Mouse (Mus musculus): ENCODE measurements around the gene Wipi1. TPM values are rescaled to one million over a fixed set of nuclear protein-coding genes. Genes with fewer than 3 reads are reported as not detected.

Gene Wipi1
- polyA plus RNA-seq, 1 experiment from 2014 or later, result 18.4 TPM

DNA sequence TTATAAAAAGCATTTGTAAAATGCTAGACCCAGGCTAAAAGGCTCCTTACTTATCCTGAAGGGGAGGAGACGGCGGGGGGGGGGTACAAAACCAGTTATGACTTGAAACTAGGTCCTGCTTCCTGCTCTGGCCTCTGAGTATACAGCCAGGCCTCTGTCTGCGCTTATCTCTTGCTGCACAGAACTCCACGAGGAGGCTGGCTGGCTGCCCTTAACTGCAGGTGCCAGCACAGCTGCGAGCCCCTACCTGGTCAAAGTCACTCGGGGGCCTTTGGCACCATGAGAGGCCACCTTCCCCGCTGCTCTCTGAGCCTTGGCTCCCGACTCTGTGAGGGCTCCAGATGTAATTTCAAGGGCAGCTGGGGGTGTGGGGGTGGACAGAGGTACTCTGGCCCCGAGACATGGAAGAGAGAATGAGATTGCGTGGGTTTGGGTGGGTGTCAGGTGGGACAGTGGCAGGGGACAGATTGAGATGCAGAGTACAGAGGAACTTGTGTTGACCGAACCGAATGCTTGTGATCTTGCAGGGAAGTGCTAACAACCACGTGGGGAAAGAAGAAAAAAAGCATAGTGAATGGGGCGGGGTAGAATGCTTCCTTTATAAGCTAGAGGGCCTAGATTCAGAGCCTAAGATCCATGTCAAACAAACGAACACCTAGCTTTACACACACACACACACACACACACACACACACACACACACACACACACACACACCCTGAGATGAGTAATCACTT, 24.0 kb downstream of the Wipi1 start:
- H3K4me3 ChIP-seq, result no peak overlapping the region
- no peak for DNase-seq (ENCODE audit: extremely low spot score, low spot score)
- 0 out of 2 replicates have a peak overlapping the region, but pooled peaks have one; percentile 40 for H3K27ac ChIP-seq
- whole genome bisulfite sequencing, result 73% methylated on average over 15 of the region's 15 CpGs
- H3K9me3 ChIP-seq, result no peaks in the 10 kb centered on the region
- peaks cover 12% of the 10 kb centered on the region for H3K4me1 ChIP-seq
- H3K36me3 ChIP-seq (replicated peaks), result no peaks in the 10 kb centered on the region
- H3K27me3 ChIP-seq (ENCODE audit: poor library complexity, severe bottlenecking), result no peaks in the 10 kb centered on the region

DNA sequence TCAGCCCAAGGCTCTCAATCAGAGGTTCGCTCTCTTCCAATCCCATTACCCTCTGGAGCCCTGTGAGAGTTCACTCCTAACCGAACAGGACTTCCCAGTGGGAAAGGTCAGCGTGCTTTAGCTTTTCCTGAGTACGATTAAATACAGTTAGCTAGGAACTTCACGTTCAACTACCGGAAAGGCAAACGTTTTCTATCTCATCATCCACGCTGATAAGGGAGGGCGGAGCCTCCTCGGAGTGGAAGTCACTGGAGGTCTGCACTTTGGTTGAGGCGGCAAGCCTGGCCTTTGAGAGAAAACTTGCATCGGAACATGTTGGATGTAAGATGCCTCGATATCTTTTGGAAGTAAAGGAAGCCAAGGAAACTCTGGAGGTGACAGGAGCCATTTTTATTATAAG, 24.7 kb downstream of the Wipi1 start:
- H3K27me3 ChIP-seq (ENCODE audit: poor library complexity, severe bottlenecking), result no peaks in the 10 kb centered on the region
- 73% methylated on average over 13 of the region's 13 CpGs for WGBS
- no peak for DNase-seq (ENCODE audit: extremely low spot score, low spot score)
- H3K9me3 ChIP-seq, result no peaks in the 10 kb centered on the region
- no peak overlapping the region for H3K4me3 ChIP-seq
- H3K36me3 ChIP-seq (replicated peaks), result no peaks in the 10 kb centered on the region
- H3K27ac ChIP-seq, result no peak overlapping the region
- peaks cover 19% of the 10 kb centered on the region for H3K4me1 ChIP-seq

DNA sequence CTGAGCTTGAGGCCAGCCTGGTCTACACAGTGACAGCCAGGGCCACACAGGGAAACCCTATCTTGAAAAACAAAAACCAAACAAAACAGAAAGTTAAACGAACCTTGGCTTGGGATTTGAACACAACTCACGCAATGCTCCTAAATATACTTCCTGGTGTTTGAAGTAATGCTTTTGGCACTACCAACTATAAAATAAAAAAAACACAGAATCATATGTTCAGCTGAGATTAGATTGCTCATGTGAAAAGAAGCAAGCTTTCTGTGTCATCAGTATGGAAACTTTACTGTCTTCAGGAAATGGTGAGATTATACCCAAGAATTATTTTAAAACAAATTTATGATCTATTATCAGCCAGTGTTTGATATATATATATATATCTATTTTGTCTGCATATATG, 25.3 kb downstream of the Wipi1 start:
- WGBS, result 96% methylated on average over 2 of the region's 2 CpGs
- Histone ChIP-seq H3K27me3 (ENCODE audit: poor library complexity, severe bottlenecking) (no peaks in the 10 kb centered on the region), H3K9me3 (no peaks in the 10 kb centered on the region), H3K27ac (no peak overlapping the region), H3K4me3 (no peak overlapping the region), H3K4me1 (peaks cover 19% of the 10 kb centered on the region), H3K36me3 (replicated peaks) (no peaks in the 10 kb centered on the region)
- DNase-seq (ENCODE audit: extremely low spot score, low spot score), result no peak

DNA sequence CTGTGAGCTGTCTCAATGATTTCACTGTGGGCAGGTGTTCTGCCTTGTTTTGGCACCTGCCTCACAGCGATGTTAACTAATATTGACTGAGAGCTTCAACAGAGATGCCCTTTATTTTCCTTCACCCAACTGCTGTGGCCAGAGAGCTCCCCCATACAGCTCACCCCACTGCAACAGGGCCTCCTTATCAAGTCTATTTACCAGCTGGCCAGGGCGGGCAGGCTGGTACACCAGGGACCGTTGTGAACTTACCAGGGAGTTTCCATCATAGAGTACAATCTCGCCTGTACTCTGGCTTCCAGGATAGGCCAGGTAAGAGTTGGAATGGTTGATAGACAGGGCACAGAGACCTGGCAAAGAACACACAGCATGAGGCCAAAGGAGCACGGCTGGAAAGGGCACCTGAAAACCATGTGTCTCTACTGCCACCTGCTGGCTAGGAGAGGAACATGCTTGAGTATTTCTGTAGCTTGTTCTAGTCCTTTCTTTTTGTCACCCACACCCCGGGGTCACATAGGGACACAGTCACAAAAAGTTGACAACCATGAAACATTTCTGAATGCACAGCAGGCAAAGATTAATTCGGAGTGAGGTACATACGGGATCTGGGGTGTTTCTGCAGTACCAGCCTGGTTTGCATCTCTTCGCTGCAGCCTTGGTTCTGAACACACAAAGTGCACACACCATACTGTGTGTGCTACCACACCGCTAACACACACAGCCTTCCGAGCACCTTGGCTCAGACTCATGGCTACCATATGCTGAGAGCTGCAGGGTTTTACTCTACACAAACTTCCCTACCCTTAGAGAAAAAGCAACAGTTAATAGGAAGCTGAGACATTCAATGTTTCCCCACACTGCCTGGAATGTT, 26.7 kb downstream of the Wipi1 start:
- DNase-seq (ENCODE audit: extremely low spot score, low spot score), result peak; percentile 72
- Histone ChIP-seq H3K4me3 (no peak overlapping the region), H3K27ac (no peak overlapping the region), H3K36me3 (replicated peaks) (no peaks in the 10 kb centered on the region), H3K9me3 (no peaks in the 10 kb centered on the region), H3K27me3 (ENCODE audit: poor library complexity, severe bottlenecking) (no peaks in the 10 kb centered on the region), H3K4me1 (peaks cover 19% of the 10 kb centered on the region)
- 51% methylated on average over 11 of the region's 11 CpGs for WGBS

DNA sequence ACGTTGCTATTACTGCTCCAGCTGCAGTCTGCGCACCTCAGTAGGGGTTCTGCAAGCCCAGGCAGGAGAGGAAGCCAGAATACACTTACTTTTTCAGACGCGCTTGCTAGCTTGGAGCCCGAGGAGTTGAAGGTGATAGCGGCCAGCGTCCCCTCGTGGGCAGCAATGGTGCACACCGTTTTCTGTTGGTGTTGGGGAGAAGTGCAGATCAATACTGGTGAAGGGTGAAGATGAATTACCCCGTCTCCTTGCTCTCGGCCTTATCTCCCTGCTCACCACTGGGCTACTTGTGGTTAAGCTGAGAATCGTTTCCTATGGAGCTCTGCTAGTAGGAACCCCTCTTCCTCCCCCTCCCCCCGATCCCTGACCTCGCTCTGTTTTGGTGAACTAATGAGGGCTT, 27.8 kb downstream of the Wipi1 start:
- no peak for DNase-seq (ENCODE audit: extremely low spot score, low spot score)
- no peak overlapping the region for H3K4me3 ChIP-seq
- H3K27ac ChIP-seq, result no peak overlapping the region
- no peaks in the 10 kb centered on the region for H3K9me3 ChIP-seq
- 86% methylated on average over 14 of the region's 14 CpGs for WGBS
- no peaks in the 10 kb centered on the region for H3K27me3 ChIP-seq (ENCODE audit: poor library complexity, severe bottlenecking)
- H3K4me1 ChIP-seq, result peaks cover 19% of the 10 kb centered on the region
- 0 out of 2 replicates have a peak, but pooled peaks cover 4% of the 10 kb centered on the region for H3K36me3 ChIP-seq (replicated peaks)

DNA sequence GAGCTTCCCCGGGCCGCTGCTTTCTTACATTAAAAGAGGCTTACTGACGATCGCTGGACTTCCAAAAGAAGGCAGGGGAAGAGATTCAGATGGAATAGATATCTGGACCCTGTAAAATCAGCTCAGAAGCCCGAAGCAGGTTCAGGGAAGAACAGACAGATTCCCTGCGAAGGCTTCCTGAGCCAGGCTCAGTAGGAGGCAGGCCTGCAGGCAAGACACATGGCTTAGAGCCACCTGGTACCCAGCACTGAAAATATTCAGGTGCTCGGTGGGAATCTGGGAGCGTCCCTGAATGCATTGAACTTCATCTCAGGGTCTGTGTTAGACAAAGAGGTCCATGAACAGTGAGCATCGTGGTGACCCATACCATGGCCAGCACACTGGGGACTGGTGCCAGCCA, 31.8 kb downstream of the Wipi1 start:
- no peaks in the 10 kb centered on the region for H3K27me3 ChIP-seq (ENCODE audit: poor library complexity, severe bottlenecking)
- no peak for DNase-seq (ENCODE audit: extremely low spot score, low spot score)
- no peaks in the 10 kb centered on the region for H3K9me3 ChIP-seq
- 91% methylated on average over 9 of the region's 9 CpGs for WGBS
- no peak overlapping the region for H3K27ac ChIP-seq
- peaks cover 13% of the 10 kb centered on the region for H3K4me1 ChIP-seq
- H3K4me3 ChIP-seq, result no peak overlapping the region
- 0 out of 2 replicates have a peak, but pooled peaks cover 4% of the 10 kb centered on the region for H3K36me3 ChIP-seq (replicated peaks)

DNA sequence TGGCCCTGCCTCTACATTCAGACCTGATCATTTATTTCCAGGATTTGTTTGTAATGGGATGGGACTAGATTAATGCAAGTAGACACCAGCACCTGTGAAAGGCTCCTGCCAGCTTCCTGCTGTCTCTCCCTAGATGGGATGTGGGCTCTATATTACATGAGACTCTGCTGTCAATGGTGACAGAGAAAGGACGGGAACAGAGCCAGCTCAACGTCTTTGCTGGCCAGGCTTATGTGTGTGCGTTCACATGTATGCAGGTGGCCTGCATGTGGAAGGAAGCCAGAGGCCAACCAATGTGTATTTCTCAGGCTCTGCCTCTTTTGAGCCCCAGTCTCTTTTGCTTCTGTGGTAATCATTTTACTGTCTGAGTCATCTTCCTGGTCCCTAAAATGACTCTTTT, 33.2 kb downstream of the Wipi1 start:
- no peak for DNase-seq (ENCODE audit: extremely low spot score, low spot score)
- Histone ChIP-seq H3K27me3 (ENCODE audit: poor library complexity, severe bottlenecking) (no peaks in the 10 kb centered on the region), H3K4me1 (peaks cover 13% of the 10 kb centered on the region), H3K27ac (no peak overlapping the region), H3K9me3 (no peaks in the 10 kb centered on the region), H3K36me3 (replicated peaks) (0 out of 2 replicates have a peak, but pooled peaks cover 4% of the 10 kb centered on the region), H3K4me3 (no peak overlapping the region)
- WGBS, result 92% methylated on average over 3 of the region's 3 CpGs

DNA sequence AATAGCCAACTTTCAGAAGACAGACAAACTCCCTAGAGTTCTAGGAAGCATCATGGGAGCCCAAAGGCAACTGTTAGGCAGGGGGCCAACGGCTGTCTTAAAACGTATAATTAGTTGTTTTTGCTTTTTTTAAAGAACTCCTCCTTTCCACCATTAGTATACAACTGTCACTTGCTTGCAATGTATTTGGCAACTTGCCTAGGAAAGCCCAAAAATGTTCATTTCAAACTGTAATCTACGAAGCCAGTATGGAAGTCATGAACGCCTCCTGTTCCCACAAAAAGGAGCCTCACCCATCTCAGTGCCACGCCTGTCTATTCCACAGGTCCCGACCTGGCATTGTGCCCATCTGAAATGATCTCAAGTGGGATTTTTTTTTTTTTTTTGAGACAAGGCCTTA, 35.9 kb downstream of the Wipi1 start:
- Histone ChIP-seq H3K27me3 (ENCODE audit: poor library complexity, severe bottlenecking) (no peaks in the 10 kb centered on the region), H3K4me3 (no peak overlapping the region), H3K9me3 (no peaks in the 10 kb centered on the region), H3K4me1 (no peaks in the 10 kb centered on the region; the same call in 1 of the 2 replicates), H3K36me3 (replicated peaks) (0 out of 2 replicates have a peak, but pooled peaks cover 4% of the 10 kb centered on the region), H3K27ac (no peak overlapping the region)
- DNase-seq (ENCODE audit: extremely low spot score, low spot score), result no peak
- 93% methylated on average over 6 of the region's 6 CpGs for WGBS

DNA sequence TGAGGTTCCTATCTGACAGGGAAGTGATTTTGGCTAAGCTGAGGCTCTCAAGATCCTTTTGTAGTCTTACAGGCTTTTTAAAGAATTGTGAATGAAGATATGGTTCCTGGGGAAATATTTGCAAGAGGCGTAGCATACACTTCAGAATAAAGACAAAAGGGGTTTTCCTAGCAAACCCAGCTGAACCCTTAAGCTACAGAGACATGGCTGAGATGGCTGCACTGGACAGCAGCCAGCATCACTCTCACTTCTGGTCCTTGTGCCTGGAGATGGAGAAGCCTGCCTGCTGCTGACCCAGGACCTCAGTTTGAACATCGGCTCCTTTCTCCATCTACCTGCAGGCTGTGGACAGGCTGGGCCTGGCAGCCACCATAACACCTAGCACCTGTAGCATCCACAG, 37.2 kb downstream of the Wipi1 start:
- Histone ChIP-seq H3K36me3 (replicated peaks) (0 out of 2 replicates have a peak, but pooled peaks cover 4% of the 10 kb centered on the region), H3K27me3 (ENCODE audit: poor library complexity, severe bottlenecking) (no peaks in the 10 kb centered on the region), H3K4me1 (no peaks in the 10 kb centered on the region; the same call in 1 of the 2 replicates), H3K4me3 (no peak overlapping the region), H3K9me3 (no peaks in the 10 kb centered on the region), H3K27ac (no peak overlapping the region)
- WGBS, result 99% methylated on average over 2 of the region's 2 CpGs
- DNase-seq (ENCODE audit: extremely low spot score, low spot score), result no peak

DNA sequence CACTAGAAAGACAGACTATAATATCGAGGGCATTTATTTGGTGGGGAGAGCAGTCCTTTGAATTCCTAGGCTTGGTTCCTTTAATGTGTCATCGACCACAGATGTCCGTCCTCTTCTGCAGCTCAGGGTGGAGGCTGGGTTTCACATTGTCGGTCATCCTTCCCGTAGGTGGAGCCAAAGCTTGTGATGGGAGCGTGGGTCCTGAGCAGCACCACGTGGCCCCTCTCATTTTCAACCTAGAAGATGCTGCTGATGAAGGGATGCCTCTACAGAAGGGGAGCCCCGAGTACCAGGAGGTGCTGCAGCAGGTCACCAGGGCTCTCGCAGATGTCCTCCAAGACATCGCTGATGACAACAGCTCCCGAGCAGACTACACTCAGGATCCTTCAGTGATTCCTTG, 39.7 kb downstream of the Wipi1 start:
- H3K4me1 ChIP-seq, result no peaks in the 10 kb centered on the region
- 88% methylated on average over 11 of the region's 11 CpGs for WGBS
- no peak overlapping the region for H3K27ac ChIP-seq
- H3K27me3 ChIP-seq (ENCODE audit: poor library complexity, severe bottlenecking), result no peaks in the 10 kb centered on the region
- DNase-seq (ENCODE audit: extremely low spot score, low spot score), result no peak
- no peaks in the 10 kb centered on the region for H3K36me3 ChIP-seq (replicated peaks)
- no peak overlapping the region for H3K4me3 ChIP-seq
- H3K9me3 ChIP-seq, result no peaks in the 10 kb centered on the region

DNA sequence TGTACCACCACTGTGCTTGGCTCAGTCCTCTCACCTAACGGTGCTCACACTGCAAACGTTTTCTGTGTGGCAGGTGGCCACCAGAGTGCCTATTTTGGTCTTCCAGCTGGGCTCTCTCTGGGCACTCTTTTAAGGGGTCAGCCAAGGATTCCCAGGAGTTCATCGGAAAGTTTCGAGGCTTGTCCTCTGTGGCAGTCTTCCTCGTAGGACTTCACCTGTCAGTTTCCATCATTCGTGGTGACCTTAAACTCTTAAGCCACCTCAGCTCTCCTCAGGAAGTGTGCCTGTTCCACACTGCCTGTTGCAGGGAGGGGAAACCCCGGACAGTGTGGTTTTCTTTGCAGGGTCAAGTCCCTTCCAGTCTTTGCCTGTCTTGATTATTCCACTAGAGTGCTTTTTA, 42.0 kb downstream of the Wipi1 start:
- Histone ChIP-seq H3K4me3 (no peak overlapping the region), H3K27ac (no peak overlapping the region), H3K27me3 (ENCODE audit: poor library complexity, severe bottlenecking) (no peaks in the 10 kb centered on the region), H3K4me1 (no peaks in the 10 kb centered on the region), H3K36me3 (replicated peaks) (no peaks in the 10 kb centered on the region), H3K9me3 (no peaks in the 10 kb centered on the region)
- no peak for DNase-seq (ENCODE audit: extremely low spot score, low spot score)
- WGBS, result 79% methylated on average over 7 of the region's 7 CpGs

DNA sequence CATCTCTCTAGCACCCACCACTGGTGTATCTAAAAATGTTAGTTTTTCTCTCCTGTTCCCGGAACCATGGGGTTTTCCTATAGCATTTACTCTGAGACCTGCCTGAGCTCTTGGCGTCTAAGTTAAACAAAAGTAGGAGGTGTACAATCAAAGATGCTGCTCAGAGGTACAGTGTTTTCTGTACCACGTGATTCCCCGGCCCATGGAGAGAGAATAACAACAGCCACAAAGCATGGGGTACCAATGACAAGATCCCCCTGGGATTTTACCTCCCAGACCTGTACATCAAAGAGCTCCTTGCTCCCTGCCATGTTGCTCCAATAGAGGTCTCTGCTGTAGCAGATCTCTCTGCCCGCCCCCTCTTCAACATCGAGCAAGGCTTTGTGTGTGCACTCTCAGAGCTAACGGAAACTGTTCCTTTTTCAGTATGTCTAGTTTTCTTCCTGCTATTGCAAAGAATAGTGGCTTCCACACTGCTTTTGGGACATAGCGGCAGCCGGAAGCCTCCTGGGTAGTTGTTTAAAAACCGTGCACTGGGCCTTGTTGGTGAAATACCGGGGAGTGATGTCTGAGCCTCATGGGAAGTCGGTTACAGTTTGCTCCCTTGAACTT, 42.7 kb downstream of the Wipi1 start:
- Histone ChIP-seq H3K27ac (no peak overlapping the region), H3K36me3 (replicated peaks) (no peaks in the 10 kb centered on the region), H3K27me3 (ENCODE audit: poor library complexity, severe bottlenecking) (no peaks in the 10 kb centered on the region), H3K4me3 (no peak overlapping the region), H3K4me1 (no peaks in the 10 kb centered on the region), H3K9me3 (no peaks in the 10 kb centered on the region)
- WGBS, result 74% methylated on average over 12 of the region's 12 CpGs
- DNase-seq (ENCODE audit: extremely low spot score, low spot score), result no peak

Data from forebrain, embryonic 10.5 days (tissue).